Mouse (Mus musculus) embryo, embryonic 10 days (tissue): ENCODE data around the gene Rps16.
A peak's percentile ranks its signal among the peaks of the same experiment; 100 is the strongest.

ENCODE experiments used
- DNase-seq: peaks from one replicate; pipeline ENCODE4 v3.0.0-alpha.2; 2015; ENCODE audit warnings: low spot score

Gene Rps16

DNA sequence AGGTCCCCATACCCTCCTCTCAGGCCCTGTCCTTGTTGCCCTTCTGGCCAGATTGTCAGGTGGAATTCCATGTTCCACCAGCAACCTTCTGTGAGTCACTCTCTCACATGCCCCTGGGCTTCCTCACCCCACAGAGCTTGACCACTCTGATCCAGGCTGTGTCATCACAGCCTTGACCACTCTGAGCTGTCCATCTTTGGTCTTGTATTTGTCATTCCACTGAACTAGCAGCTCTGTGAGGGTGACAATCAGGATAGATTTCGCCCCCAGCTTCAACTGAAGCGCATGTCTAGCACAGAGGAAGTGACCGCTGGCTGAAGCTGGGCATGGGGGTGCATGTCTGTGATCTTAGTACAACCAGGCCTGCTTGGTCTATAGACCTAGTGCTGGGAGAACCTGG lies 39.9 kb downstream of the Rps16 start:
- DNase-seq, result no peak

DNA sequence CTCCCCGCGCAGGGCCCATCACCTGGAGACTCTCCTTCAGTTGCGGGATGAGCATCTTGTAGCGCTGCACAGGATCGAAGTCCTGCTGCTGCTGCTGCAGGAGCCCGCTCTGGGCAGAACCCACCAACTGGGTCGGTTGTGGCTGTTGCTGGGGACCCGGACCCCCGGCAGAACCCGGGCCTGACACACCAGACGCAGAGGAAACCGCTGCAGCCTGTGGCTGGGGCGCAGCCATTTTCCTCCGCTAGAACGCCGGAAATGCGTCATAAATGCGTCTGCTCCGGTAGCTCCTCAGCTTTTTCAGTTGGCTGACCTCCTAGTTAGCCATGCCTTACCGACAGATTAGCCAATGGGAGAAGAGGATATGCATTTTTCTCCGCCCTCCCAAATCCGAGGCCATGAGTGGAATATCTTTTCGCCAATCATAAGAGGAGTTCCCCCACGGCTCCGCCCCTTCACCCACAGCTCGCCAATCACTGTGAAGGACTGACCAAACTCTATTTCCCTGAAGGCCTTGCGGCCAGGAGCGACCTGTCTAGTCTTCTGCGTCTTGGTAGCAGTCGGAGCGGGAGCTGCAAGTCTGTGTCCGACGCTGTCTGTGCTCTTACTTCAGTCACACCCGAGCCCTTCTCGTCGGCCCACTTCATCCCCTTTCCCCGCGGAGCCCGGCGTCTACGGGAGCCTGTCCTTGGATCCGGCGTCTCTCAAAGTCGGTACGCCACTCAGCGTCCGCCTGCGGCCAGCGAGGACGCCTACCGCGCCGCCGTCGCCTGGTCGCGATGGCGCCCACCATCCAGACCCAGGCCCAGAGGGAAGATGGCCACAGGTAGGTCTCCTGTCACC lies 42.2 kb downstream of the Rps16 start, which contains the start of the genes Med29 and Paf1:
Med29 (minus strand) TSS at position 280 of the 843 bp plus-strand sequence.
Paf1 (plus strand) TSS at position 523 of the 843 bp plus-strand sequence.
- DNase-seq, result peak; percentile 98

DNA sequence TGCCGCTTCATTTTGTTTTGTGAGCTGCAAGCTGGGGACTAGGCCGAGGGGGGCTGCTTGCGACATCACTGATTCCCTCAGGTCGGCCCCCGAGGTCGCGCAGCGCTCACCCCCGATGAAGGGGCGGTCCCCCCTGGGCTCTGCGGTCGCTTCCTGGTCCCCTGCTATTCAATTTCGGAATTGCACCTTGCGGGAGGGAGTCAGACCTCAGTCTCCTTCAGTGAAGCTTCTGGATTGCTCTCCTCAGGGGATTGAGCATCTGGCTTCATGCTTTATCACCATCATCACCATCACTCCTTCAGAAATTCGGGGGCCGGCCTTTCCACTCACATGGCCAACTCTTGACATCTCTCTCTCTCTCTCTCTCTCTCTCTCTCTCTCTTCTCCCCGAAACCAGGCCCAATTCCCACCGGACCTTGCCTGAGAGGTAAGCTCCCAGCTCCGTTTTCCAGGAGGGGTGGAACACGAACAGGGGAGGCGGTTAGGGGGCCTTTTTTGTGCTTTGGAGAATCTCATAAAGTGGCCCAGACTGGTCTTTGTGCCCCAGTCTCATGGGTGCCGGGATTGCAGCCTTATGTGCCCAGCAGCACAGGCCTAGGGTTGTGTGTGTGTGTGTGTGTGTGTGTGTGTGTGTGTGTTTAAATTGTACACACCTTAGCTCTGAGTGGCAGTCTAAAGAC lies 43.0 kb downstream of the Rps16 start:
- DNase-seq, result no peak

DNA sequence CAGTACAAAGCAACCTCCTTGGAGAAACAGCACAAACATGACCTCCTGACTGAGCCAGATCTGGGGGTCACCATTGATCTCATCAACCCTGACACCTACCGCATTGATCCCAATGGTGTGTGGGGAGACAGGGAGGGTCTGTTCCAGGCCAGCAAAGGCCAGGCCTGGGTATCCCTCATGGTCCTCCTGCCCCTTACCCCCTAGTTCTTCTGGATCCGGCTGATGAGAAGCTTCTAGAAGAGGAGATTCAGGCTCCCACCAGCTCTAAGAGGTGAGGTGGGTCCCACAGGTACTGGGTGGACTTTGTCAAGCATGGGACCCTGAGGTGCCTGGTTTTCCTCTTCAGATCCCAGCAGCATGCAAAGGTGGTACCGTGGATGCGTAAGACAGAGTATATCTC lies 45.0 kb downstream of the Rps16 start:
- DNase-seq, result no peak

DNA sequence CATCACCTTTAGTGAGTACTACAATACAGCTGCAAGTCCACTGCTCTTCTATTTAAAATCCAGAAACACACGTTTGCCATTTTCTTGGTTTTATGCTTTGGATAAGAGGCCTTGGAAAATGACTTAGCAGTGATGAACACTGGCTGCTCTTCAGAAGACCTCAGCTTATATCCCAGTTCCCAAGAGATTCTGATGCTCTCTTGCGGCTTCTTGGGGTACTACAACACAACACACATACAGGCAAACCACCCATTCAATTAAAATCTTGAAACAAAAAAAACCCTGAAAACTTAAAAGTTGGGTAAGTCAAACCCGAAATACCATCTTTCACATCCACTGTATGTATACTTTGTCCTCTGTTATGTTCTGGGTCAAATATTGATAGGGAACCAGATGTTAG lies 47.5 kb downstream of the Rps16 start:
- DNase-seq, result no peak

DNA sequence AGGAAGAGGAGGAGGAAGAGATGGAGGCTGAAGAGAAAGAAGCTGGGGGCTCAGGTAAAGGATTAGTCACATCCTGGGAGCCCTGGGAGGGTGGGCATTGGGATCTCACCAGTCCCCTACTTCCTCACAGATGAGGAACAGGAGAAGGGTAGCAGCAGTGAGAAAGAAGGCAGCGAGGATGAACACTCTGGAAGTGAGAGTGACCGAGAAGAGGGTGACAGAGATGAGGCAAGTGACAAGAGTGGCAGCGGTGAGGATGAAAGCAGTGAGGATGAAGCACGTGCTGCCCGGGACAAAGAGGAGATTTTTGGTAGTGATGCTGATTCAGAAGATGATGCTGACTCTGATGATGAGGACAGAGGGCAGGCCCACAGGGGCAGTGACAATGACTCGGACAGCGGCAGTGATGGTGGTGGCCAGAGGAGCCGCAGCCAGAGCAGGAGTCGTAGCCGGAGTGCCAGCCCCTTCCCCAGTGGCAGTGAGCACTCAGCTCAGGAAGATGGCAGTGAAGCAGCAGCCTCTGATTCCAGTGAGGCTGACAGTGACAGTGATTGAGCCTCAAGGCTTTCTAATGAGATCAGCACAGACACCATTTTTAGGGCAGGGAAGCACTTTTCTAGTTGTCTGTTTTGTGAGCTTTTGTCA lies 48.4 kb downstream of the Rps16 start:
- DNase-seq, result no peak

DNA sequence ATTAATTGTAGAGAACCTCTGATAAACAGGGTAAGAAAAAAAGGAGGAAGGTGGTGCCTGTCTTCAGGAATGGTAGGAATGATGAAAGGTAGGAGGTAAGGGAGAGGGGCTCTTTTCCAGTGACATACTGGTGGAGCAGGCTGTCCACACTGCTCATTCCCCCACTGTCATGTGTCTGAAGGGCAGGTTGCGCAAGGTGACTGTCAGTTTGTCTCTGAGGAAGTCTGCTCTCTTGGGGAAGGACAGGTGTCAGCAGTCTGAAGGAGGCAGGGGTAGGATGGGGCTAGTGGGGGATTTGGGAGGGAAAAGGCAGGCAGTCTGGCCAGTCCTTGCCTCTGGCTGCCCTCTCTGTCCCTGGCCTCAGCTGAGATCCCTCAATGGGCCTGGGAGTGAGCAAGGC lies 50.6 kb downstream of the Rps16 start:
- no peak for DNase-seq

DNA sequence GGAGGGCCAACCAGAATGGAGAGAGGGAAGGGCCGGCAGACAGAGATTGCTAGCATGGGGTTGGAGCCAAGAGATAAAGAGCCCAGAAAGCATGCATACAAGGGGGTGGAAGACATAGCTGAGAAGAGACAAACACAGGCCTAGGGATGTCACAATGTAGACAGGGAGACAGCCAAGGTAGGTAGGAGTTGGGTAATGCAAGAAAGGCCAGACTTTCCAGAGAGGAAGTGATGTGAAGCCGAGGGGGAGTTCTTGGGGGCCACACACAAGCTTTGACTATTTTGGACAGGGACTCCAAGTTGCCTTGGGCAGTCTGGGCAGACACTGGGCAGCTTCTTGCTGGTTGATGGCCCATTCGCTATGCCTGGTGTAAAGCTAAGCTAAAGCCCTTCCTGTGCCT lies 51.5 kb downstream of the Rps16 start:
- DNase-seq, result no peak
